Mouse (Mus musculus) intestine, embryonic 14.5 days (tissue): ENCODE results near the gene Ncoa3. TPM values are rescaled to one million over a fixed set of nuclear protein-coding genes. Genes with fewer than 3 reads are reported as not detected.
"Not testable (repeated sequence)": the region's sequence is repeated elsewhere in the genome, so short reads cannot be mapped to it uniquely, and the experiment has no call there.

ENCODE experiments used
- ATAC-seq: fragments of 200-750 bp; cut with Nextera tagmentation; replicated peaks from 2 replicates; pipeline ENCODE4 v1.8.0; 2017; ENCODE audit warnings: low read depth, moderate number of reproducible peaks, moderate TSS enrichment, moderate library complexity; ENCODE audit not compliant: low FRiP score, low TSS enrichment
- DNase-seq: peaks from one replicate; pipeline ENCODE4 v3.0.0-alpha.2; 2018; ENCODE audit warnings: low spot score
- H3K27ac ChIP-seq: fragments of 300-500 bp; sonication (generic); 2 replicates; pipeline ENCODE4 v1.5.1; 2014; ENCODE audit warnings: low read depth, mild to moderate bottlenecking, control low read depth
- H3K27me3 ChIP-seq: fragments of 300-500 bp; sonication (generic); replicated peaks from 2 replicates; pipeline ENCODE4 v1.6.1; 2014; ENCODE audit warnings: low read length, control low read depth; ENCODE audit not compliant: control insufficient read depth, insufficient read depth
- H3K36me3 ChIP-seq: fragments of 300-500 bp; sonication (generic); 2 replicates; pipeline ENCODE4 v1.6.1; 2014; ENCODE audit warnings: low read length, control low read depth; ENCODE audit not compliant: control insufficient read depth, insufficient read depth
- H3K4me1 ChIP-seq: fragments of 300-500 bp; sonication (generic); replicated peaks from 2 replicates; pipeline ENCODE4 v1.6.1; 2014; ENCODE audit warnings: low read length, control low read depth, mixed read lengths; ENCODE audit not compliant: control insufficient read depth, insufficient read depth
- H3K4me2 ChIP-seq: fragments of 300-500 bp; sonication (generic); 2 replicates; pipeline ENCODE4 v1.6.1; 2014; ENCODE audit warnings: low read length
- H3K4me3 ChIP-seq: fragments of 300-500 bp; sonication (generic); 2 replicates; pipeline ENCODE4 v1.5.1; 2014; ENCODE audit warnings: low read depth, low read length, control low read depth, mixed read lengths
- H3K9ac ChIP-seq: fragments of 300-500 bp; sonication (generic); 2 replicates; pipeline ENCODE4 v1.6.1; 2014; ENCODE audit warnings: mild to moderate bottlenecking, low read length
- H3K9me3 ChIP-seq: fragments of 300-500 bp; sonication (generic); 2 replicates; pipeline ENCODE4 v1.6.1; 2016; ENCODE audit warnings: low read length, control low read depth; ENCODE audit not compliant: control insufficient read depth
- WGBS: fragments of 180-500 bp; shearing (Covaris S2); extraction: QIAGEN DNeasy Blood & Tissue Kit; methylation state at CpG from one replicate; pipeline ENCODE4 v1.1.7; 2014; 5-methylcytosine and 5-hydroxymethylcytosine counted together
- polyA plus RNA-seq: library from polyadenylated mRNA; unstranded; fragments of >200 nt; fragmentation: Nextera tagmentation; extraction: Ambion mirVana; gene quantifications from 2 replicates; pipeline ENCODE4 v1.2.1, GENCODE M21; 2014

Ncoa3 gene
- polyA plus RNA-seq, 1 experiment from 2014 or later, result 15.9 TPM

GRCm38 (mm10) chr2:166084111-166084510 is 91.7 kb downstream of the Ncoa3 start:
- DNase-seq (no peak), ATAC-seq (no peak)
- peaks cover 70% of the 10 kb centered on the region for H3K36me3 ChIP-seq
- H3K4me1 ChIP-seq, result peaks cover 16% of the 10 kb centered on the region
- no peak overlapping the region for H3K9ac ChIP-seq
- H3K4me2 ChIP-seq, result no peak overlapping the region
- no peak overlapping the region for H3K27ac ChIP-seq
- no peaks in the 10 kb centered on the region for H3K9me3 ChIP-seq
- WGBS, result 94% methylated on average over 7 of the region's 7 CpGs
- no peaks in the 10 kb centered on the region for H3K27me3 ChIP-seq
- H3K4me3 ChIP-seq, result no peak overlapping the region

- 32% methylated on average over 6 of the region's 6 CpGs for WGBS
- peak; percentile 87 for DNase-seq
- H3K9me3 ChIP-seq, H3K27ac ChIP-seq, H3K4me3 ChIP-seq, H3K9ac ChIP-seq, H3K4me2 ChIP-seq, H3K27me3 ChIP-seq, ATAC-seq: not testable (repeated sequence)
- peaks cover 70% of the 10 kb centered on the region for H3K36me3 ChIP-seq
- peaks cover 16% of the 10 kb centered on the region for H3K4me1 ChIP-seq
These were observed 92.5 kb downstream of the Ncoa3 start for GRCm38 (mm10) chr2:166084964-166085363.

- no peaks in the 10 kb centered on the region for H3K27me3 ChIP-seq
- ATAC-seq, result no peak
- no peak overlapping the region for H3K9ac ChIP-seq
- peaks cover 66% of the 10 kb centered on the region for H3K36me3 ChIP-seq
- no peak overlapping the region for H3K4me3 ChIP-seq
- H3K4me1 ChIP-seq, result peaks cover 9% of the 10 kb centered on the region
- H3K27ac ChIP-seq, result no peak overlapping the region
- H3K9me3 ChIP-seq, result no peaks in the 10 kb centered on the region
- no peak overlapping the region for H3K4me2 ChIP-seq
- WGBS, result 91% methylated on average over 10 of the region's 10 CpGs
- DNase-seq, result no peak
These were observed 93.3 kb downstream of the Ncoa3 start for GRCm38 (mm10) chr2:166085780-166086179.

- peaks cover 69% of the 10 kb centered on the region for H3K36me3 ChIP-seq
- DNase-seq, result no peak
- WGBS, result 88% methylated on average over 29 of the region's 29 CpGs
These were observed 94.2 kb downstream of the Ncoa3 start for GRCm38 (mm10) chr2:166086457-166087233.

GRCm38 (mm10) chr2:166088991-166089390 is 96.6 kb downstream of the Ncoa3 start:
- H3K36me3 ChIP-seq, result peaks cover 80% of the 10 kb centered on the region
- 87% methylated on average over 9 of the region's 9 CpGs for WGBS
- H3K27ac ChIP-seq, result no peak overlapping the region

More at GRCm38 (mm10) chr2:166086457-166087233, 94.2 kb downstream of the Ncoa3 start:
- Histone ChIP-seq H3K27ac (no peak overlapping the region), H3K27me3 (no peaks in the 10 kb centered on the region), H3K4me3 (no peak overlapping the region), H3K4me2 (no peak overlapping the region), H3K9ac (no peak overlapping the region), H3K9me3 (no peaks in the 10 kb centered on the region), H3K4me1 (0 out of 2 replicates have a peak, but pooled peaks cover under 1% of the 10 kb centered on the region)
- ATAC-seq, result no peak

GRCm38 (mm10) chr2:166090131-166090581 is 97.7 kb downstream of the Ncoa3 start:
- Histone ChIP-seq H3K36me3 (peaks cover 84% of the 10 kb centered on the region), H3K27me3 (no peaks in the 10 kb centered on the region), H3K4me1 (no peaks in the 10 kb centered on the region), H3K27ac (no peak overlapping the region), H3K4me2 (no peak overlapping the region), H3K4me3 (no peak overlapping the region), H3K9me3 (no peaks in the 10 kb centered on the region), H3K9ac (no peak overlapping the region)
- 39% methylated on average over 7 of the region's 7 CpGs for WGBS
- ATAC-seq (no peak), DNase-seq (no peak)

More at GRCm38 (mm10) chr2:166088991-166089390, 96.6 kb downstream of the Ncoa3 start:
- no peaks in the 10 kb centered on the region for H3K9me3 ChIP-seq
- DNase-seq (no peak), ATAC-seq (no peak)
- no peaks in the 10 kb centered on the region for H3K4me1 ChIP-seq
- H3K4me2 ChIP-seq, result no peak overlapping the region
- H3K9ac ChIP-seq, result no peak overlapping the region
- no peaks in the 10 kb centered on the region for H3K27me3 ChIP-seq
- no peak overlapping the region for H3K4me3 ChIP-seq

- H3K36me3 ChIP-seq, result peaks cover 74% of the 10 kb centered on the region
- H3K27me3 ChIP-seq, result no peaks in the 10 kb centered on the region
- H3K4me2 ChIP-seq, result no peak overlapping the region
- no peak overlapping the region for H3K27ac ChIP-seq
- no peaks in the 10 kb centered on the region for H3K4me1 ChIP-seq
- DNase-seq (no peak), ATAC-seq (no peak)
- no peaks in the 10 kb centered on the region for H3K9me3 ChIP-seq
- H3K9ac ChIP-seq, result no peak overlapping the region
- H3K4me3 ChIP-seq, result no peak overlapping the region
These were observed 99.2 kb downstream of the Ncoa3 start for GRCm38 (mm10) chr2:166091599-166091998.

- H3K27ac ChIP-seq, result no peak overlapping the region
- DNase-seq (no peak), ATAC-seq (no peak)
- H3K4me1 ChIP-seq, result no peaks in the 10 kb centered on the region
- H3K36me3 ChIP-seq, result peaks cover 67% of the 10 kb centered on the region
- H3K4me3 ChIP-seq, result no peak overlapping the region
- H3K9me3 ChIP-seq, result no peaks in the 10 kb centered on the region
- H3K4me2 ChIP-seq, result no peak overlapping the region
- no peaks in the 10 kb centered on the region for H3K27me3 ChIP-seq
- 93% methylated on average over 6 of the region's 6 CpGs for WGBS
- no peak overlapping the region for H3K9ac ChIP-seq
These were observed 100.0 kb downstream of the Ncoa3 start for GRCm38 (mm10) chr2:166092412-166092811.

- ATAC-seq, result no peak
- no peaks in the 10 kb centered on the region for H3K4me1 ChIP-seq
- H3K4me3 ChIP-seq, result no peak overlapping the region
- no peak overlapping the region for H3K4me2 ChIP-seq
- DNase-seq, result no peak
- no peaks in the 10 kb centered on the region for H3K9me3 ChIP-seq
- H3K9ac ChIP-seq, result no peak overlapping the region
- 92% methylated on average over 6 of the region's 6 CpGs for WGBS
- no peaks in the 10 kb centered on the region for H3K27me3 ChIP-seq
- peaks cover 39% of the 10 kb centered on the region for H3K36me3 ChIP-seq
- H3K27ac ChIP-seq, result no peak overlapping the region
These were observed 103.9 kb downstream of the Ncoa3 start for GRCm38 (mm10) chr2:166096300-166096699.
